Comparison of ENCODE assay signal across 43 mouse cellular contexts in the genomic region with DNA sequence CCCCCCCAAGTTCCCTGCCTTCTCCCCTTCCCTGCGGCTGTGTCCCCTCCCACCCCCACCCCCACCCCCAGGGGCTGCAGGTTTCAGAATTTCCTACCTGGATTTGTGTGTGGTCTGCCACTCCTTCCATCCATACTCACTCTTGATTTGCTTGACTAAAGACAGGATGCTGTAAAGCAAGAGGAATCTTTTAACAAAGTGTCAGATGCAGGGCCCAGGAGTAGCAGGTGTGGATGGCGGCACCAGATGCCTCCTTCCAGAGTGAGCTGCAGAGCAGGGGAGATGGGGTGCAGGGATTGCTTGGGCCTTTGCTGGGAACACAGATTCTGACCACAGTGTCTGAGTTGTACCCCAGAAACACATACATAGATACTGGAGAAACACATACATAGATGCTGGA. TPM values are rescaled to one million over a fixed set of nuclear protein-coding genes. Genes with fewer than 3 reads are reported as not detected.
"Had no signal": no experiment of that assay in that cellular context is flagged by ENCODE, and none has a peak within 500 bp of the region (broad histone marks: within the 10 kb centered on the region; RNA-seq: fewer than 3 reads in every experiment).

No protein-coding gene starts in this region.

- H3K4me3 ChIP-seq: limb, embryonic 10.5 days; limb, embryonic 12.5 days; limb, embryonic 13.5 days; limb, embryonic 15.5 days; liver, embryonic 12.5 days; liver, embryonic 13.5 days; liver, embryonic 15.5 days; lung, embryonic 15.5 days; megakaryocyte, embryonic 14.5 days; midbrain, embryonic 10.5 days; midbrain, embryonic 12.5 days; midbrain, embryonic 13.5 days; midbrain, embryonic 15.5 days; myocyte had no signal

- H3K27me3 ChIP-seq: lung, embryonic 15.5 days; megakaryocyte, embryonic 14.5 days; midbrain, embryonic 12.5 days; midbrain, embryonic 15.5 days had no signal

- H3K4me1 ChIP-seq: limb, embryonic 10.5 days; limb, embryonic 12.5 days; limb, embryonic 13.5 days; limb, embryonic 15.5 days; liver, embryonic 12.5 days; liver, embryonic 13.5 days; liver, embryonic 15.5 days; lung, embryonic 15.5 days; megakaryocyte, embryonic 14.5 days; midbrain, embryonic 10.5 days; midbrain, embryonic 12.5 days; midbrain, embryonic 13.5 days; midbrain, embryonic 15.5 days had no signal

- H3K36me3 ChIP-seq: limb, embryonic 10.5 days; limb, embryonic 12.5 days; limb, embryonic 13.5 days; limb, embryonic 15.5 days; liver, embryonic 12.5 days; liver, embryonic 13.5 days; liver, embryonic 15.5 days; lung, embryonic 15.5 days; midbrain, embryonic 10.5 days; midbrain, embryonic 12.5 days; midbrain, embryonic 13.5 days; midbrain, embryonic 15.5 days had no signal

- H3K9ac ChIP-seq: limb, embryonic 12.5 days; limb, embryonic 13.5 days; limb, embryonic 15.5 days; liver, embryonic 12.5 days; liver, embryonic 13.5 days; liver, embryonic 14.5 days; liver, embryonic 15.5 days; liver, postnatal 0 days; lung, embryonic 14.5 days; lung, embryonic 15.5 days; midbrain, embryonic 12.5 days; midbrain, embryonic 13.5 days; midbrain, embryonic 15.5 days had no signal

- H3K9me3 ChIP-seq: limb, embryonic 10.5 days; limb, embryonic 12.5 days; limb, embryonic 13.5 days; limb, embryonic 15.5 days; liver, embryonic 12.5 days; liver, embryonic 13.5 days; liver, embryonic 15.5 days; lung, embryonic 15.5 days; midbrain, embryonic 10.5 days; midbrain, embryonic 12.5 days; midbrain, embryonic 13.5 days; midbrain, embryonic 15.5 days had no signal

- H3K27ac ChIP-seq: limb, embryonic 10.5 days; limb, embryonic 12.5 days; limb, embryonic 13.5 days; limb, embryonic 15.5 days; liver, embryonic 12.5 days; liver, embryonic 13.5 days; liver, embryonic 14.5 days; liver, embryonic 15.5 days; lung, embryonic 15.5 days; macrophage; midbrain, embryonic 10.5 days; midbrain, embryonic 12.5 days; midbrain, embryonic 13.5 days; midbrain, embryonic 15.5 days had no signal

- DNase-seq: left cerebral cortex, postnatal 4 days; liver; liver, embryonic 13.5 days; liver, postnatal 0 days; lung, adult 18-20 months; lung, adult 2 months; lung, embryonic 14.5 days; lung, postnatal 10 days; lung, postnatal 14 days; lung, postnatal 36 days; lung, postnatal 4 days; midbrain, embryonic 14.5 days had no signal

RNA-seq across cellular contexts. Expression of gene Tmem233, which starts 57.6 kb away (rescaled TPM):
- total RNA-seq: left cerebral cortex, postnatal 10 days; left cerebral cortex, postnatal 14 days; left cerebral cortex, postnatal 25 days; left cerebral cortex, postnatal 36 days; left cerebral cortex, postnatal 4 days; liver, adult 2 months; megakaryocyte progenitor cell, adult 5-6 weeks; megakaryocyte, adult 5-6 weeks; megakaryocyte-erythroid progenitor cell, adult 5-6 weeks; midbrain, postnatal 0 days; monocyte, adult 5-6 weeks had no signal
- polyA plus RNA-seq: limb, embryonic 10.5 days; limb, embryonic 11.5 days; limb, embryonic 12.5 days; limb, embryonic 13.5 days; liver, adult 2 months; liver, embryonic 11.5 days; liver, embryonic 12.5 days; liver, embryonic 13.5 days; liver, embryonic 14.5 days; liver, embryonic 15.5 days; liver, embryonic 16.5 days; liver, postnatal 0 days; macrophage; midbrain, embryonic 10.5 days; midbrain, embryonic 11.5 days; midbrain, embryonic 12.5 days; midbrain, embryonic 13.5 days; midbrain, embryonic 14.5 days; midbrain, embryonic 15.5 days; midbrain, embryonic 16.5 days; midbrain, postnatal 0 days; neural tube, embryonic 11.5 days had no signal
